Mouse (Mus musculus) neural tube, embryonic 10.5 days (tissue): ENCODE measurements around the gene BC025446.
"Not testable (repeated sequence)": the region's sequence is repeated elsewhere in the genome, so short reads cannot be mapped to it uniquely, and the experiment has no call there.

ENCODE experiments used
- DNase-seq: peaks from one replicate; pipeline ENCODE4 v3.0.0-alpha.2; 2017; ENCODE audit warnings: low spot score; ENCODE audit errors: extremely low spot score

The BC025446 gene

DNA sequence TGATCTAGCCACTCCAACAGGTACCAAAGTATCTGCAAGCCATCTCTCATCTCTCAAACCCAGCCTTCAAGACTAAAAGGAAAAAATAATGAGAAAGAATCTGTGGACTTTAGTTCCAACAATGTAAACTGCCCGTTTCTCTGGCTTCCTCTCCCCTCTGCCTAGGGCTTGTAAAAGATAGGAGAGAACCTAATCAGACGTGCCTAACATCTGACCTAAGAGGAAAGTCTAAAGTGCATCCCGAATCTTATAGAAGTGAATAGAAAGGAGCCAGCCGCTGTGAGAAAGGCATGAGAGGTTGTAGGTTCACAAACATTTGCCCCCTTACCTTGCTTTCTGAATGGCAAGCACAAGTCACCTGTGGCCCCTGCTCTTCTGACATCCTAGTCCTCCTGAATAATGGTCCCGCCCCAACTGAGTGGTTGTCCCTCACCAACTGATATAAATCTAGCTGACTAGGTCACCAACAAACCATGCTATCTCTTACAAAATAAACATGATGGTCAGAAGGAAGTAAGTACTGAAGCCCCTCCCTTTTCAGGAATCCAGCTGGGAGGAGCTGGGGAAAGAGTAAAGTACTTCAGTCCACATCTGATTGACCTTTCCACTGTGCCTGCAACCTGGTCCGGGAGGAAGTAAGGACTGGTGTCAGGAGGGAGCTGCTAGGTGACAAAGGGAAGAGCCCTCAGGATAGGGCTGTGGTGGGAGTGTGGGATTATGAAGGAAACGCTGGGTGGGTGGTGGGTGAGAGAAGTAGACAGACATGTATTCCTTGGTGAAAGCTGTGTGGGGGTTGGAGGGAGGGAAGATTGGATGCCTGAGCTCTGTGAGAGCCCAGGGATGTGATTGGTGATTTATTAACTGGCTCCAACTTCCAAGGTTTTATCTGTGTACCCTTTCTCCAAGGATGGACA, at the start of gene BC025446:
Gene BC025446, plus strand, starts transcription at position 599 of the 914 bp plus-strand sequence.
- no peak for DNase-seq

DNA sequence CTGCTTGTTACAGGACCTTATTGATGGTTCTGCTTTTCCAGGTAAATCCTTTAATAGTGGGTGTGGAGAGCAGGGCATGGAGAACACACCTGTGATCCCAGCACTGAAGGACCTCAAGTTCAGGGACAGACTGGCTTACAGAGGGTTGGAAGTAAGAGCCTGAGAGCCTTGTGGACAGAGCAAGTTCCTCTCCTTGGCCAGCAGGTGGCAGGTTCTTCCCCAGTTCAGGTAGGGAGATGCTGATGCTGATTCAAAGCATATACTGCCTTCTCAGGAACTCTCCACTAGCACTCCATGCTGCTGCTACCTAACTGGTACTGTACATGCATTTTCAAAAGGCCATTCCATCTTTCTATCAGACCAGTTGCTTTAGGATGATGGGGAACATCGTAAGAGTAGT, 40.7 kb upstream of the BC025446 start:
- peak; percentile 22 for DNase-seq

DNA sequence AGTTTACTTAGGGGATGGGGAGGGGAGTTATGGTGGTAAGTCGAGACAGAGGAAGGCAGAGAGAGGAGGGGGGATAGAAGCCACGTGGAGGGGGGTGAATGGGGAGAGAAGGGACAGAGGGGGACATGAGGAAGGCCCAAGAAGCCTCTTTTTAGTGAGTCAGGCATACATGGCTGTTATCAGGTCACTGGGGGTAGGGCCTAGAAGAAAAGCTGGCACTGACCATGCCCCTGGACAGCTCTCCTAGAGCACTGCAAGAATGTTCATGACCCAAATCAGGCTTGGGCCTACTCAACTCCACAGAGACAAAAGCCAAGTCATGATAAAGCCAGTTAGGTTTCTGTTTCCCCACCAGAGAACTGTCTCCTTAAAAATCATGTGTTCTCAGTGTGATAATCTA, 29.9 kb upstream of the BC025446 start:
- no peak for DNase-seq

DNA sequence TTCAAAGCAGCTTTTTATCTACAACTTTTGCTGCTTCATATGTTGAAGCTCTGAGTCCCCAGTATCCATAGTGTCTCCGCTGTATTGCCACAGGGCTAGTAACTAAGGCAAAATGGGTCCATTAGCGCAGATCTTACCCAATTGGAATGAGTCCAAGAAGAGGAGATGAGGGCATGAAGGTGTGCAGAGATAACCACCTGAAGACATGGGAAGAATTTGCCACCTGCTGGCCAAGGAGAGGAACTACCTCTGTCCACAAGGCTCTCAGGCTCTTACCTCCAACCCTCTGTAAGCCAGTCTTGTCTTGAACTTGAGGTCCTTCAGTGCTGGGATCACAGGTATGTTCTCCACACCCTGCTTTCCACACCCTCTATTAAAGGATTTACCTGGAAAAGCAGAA, 27.1 kb upstream of the BC025446 start:
- DNase-seq = peak; percentile 13

DNA sequence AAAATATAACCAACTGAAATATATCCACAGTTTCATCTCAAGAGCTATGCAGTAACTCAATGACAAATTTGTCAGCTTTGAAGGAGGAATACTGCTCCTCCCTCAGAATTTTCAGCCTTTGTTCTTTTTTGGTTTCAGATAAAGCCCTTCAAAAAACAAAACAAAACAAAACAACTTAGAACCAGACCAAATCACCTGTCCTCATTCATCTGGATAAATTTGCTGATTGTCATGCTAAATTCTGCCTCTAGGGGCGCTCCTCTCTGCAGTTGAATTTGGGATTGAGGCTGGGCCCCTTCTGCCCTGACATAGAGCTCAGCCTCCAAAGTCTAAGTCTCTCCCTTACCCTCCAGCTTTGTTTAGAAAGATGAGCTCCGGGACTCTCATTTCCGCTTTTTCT, 25.6 kb upstream of the BC025446 start:
- not testable (repeated sequence) for DNase-seq

DNA sequence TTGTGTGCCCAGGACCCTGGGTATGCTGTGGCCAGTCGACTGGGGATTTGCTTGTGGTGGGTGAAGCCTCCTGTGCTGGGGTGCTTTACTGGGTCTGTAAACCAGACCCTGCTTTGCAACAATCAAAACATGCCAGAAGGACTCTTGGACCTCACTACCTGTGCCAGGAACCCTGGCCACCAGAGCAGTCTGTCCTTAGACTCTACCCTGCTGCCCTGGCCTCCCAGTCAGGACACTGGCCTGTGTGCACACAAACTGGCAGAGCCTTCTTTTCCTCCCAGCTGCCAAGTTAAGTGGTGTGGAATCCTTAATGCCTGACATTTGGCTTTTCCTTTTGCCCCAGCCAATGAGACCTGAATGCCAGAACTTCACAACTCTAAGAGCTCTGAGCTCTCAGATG, 655 bp downstream of the BC025446 start:
- DNase-seq = no peak

DNA sequence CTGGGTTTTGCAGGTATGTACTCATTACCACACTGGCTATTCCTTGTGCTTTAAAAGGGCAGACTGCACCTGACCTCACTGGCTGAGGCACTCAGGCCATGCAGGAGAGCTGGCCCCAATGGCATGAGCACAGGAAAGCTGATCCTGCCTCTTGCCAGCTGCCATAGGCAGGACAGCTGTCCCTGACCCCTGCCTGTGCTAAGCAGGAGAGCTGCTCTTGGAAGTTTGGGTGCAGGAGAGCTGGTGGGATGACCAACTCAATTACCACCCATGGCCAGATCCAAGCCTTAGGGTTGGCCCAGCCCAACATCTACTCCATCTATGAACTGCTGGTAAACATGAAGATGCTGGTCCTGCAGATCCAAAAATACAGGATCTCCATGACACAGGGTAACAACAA, 5.8 kb downstream of the BC025446 start:
- DNase-seq = no peak

DNA sequence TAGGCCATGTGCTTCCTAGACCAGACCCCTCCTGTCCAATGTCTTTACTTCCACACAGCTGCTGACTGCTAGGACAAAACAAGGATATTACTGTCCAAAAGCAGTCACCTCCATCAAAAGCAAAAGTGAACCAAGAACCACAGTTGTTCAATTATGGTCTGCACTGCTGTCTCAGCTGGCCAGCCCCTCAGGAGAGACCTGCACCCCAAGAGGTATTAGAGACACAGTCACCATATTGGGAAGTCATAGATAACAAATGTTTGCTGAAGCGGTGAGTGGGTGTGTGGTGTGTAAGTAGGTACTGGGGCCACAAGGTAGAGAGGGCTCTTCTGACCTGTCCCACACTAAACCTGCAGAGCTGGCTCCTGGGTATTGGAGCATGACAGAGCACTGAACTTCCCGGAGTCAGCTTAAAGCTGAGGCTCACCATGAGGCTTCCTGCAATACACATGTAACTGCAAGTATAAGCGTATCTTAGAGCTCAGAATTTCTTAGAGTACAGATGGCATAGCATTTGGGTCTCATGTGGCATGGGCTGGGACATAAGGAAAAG, 21.6 kb downstream of the BC025446 start:
- DNase-seq = no peak

DNA sequence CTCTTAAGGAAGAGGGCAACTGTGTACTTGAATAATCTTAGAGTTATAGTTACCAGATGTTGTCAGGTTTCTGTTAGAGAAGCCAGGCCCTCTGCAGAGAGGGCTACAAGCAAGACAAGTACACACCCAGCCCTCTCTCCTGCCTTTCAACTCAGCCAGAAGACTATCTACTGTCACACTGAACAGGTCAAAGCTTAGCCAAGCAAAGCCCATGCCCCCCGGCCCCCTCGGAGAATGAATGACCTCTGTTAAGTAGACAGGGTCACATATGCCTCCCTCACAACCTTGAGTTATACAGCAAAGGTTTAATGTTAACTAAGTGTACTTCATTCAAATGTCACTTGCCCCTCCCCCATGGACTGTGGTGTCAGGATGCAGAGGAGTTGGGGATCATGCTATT, 24.4 kb downstream of the BC025446 start:
- DNase-seq = no peak

DNA sequence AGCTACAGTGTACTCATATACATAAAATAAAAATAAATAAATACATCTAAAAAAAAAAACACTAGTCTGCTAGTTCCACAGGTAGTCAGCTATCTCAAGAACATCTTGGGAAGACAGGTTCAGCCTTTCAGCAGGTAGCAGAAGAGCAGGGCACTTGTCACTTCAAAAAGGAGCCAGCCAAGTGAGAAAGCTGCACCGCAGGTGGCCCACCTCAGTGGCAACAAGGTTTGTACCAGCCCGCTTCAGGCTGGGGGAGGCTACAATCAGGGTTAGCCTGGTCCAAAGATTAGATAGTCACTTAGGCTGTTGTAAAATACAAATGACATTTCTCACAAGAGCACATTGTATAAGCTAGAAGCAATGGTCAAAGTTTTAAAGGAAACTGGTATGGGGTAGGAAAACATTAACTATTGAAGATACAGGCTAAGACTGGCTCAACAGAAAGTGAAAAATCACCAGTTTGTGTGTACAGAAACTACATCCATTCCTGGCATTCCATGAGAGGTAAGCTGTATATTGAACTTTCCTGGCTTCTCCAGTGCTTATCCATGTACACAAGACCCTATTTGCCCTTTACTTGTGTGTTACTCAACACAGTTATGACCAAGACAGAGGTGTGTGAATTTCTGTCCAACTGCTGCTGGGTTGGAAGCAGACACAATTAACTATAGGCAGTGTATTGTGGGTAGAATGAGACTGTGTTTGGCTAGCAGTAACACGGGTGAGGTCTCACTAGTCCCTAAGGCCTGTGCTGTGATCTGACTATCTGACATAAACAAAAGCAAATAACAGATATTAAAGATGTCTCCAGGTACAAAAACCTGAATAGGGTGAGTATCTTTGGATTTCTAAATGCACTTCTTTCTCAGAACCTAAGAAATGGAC, 26.8 kb downstream of the BC025446 start:
- DNase-seq = no peak

DNA sequence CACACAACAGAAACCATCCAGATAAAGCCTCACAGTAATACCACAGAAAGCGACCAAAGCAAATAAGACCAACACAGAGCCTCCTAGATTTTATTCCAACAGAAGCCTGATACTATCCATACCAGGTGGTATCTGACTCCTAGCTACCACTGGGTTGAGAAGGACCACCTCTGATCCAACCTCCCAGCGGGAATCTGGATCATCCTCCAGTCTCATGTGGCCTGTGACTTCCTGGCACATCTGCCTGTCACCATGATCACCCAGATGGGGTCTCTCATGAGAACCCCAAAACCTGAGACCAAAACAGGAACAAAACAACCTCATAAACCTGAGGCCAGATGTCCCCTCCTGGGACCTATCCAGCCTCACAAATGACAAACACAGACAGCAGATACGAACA, 38.5 kb downstream of the BC025446 start:
- DNase-seq = no peak

DNA sequence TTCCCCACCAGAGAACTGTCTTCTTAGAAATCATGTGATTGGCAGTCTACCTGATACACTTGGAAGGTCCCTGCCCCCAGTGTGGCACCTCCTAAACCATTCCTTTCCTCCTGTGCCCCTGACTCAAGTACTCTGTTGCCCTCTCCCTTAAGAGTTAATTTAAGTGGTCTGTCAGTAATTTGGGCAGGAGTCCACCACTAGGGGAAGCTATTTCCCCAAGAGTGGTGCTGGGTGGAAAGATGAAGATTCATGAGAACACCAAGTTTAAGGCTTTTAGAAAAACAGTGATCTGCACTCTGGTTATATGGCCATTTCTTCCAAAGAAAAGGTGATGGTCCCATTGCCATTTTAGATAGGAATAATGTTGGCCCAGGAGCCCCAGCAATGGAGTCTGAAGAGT, 49.7 kb downstream of the BC025446 start:
- no peak for DNase-seq

DNA sequence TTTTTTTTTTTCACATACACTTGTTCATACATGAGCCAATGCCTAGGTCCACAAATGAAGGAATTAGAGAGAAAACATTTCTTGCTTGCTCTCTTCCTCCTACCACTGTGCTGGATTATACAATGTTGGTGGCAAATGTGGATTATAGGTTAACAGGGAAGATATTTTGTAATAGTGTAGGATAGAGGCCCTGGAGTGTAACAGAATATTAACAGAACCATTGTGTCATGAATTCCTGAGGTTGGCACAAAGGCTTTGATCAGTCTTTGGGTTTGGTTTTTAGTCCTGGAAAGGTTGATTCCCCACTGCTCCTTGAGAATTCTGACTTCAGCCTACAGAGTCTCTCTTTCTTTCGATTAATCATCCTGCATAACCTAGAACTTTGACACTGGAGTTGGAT, 50.5 kb downstream of the BC025446 start:
- DNase-seq = no peak

DNA sequence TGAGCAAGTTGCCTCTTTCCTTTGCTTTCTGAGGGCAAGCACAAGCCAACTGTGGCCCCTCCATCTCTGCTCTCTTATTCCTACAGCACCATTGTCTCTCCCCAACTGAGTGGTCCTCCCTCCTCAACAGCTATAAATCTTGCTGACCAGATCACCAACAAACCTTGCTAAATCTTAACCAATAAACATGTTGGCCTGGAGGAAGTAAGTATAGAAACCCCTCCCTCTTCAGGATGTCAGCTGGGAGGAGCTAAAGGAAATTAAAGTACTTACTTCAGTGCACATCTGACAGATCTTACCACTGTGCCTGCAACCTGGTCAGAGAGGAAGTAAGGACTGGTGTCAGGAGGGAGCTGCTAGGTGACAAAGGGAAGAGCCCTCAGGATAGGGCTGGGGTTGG, 51.9 kb downstream of the BC025446 start, which contains the start of gene Ly6f:
Gene Ly6f, plus strand, starts transcription at position 301 of the 400 bp plus-strand sequence.
- DNase-seq = no peak

DNA sequence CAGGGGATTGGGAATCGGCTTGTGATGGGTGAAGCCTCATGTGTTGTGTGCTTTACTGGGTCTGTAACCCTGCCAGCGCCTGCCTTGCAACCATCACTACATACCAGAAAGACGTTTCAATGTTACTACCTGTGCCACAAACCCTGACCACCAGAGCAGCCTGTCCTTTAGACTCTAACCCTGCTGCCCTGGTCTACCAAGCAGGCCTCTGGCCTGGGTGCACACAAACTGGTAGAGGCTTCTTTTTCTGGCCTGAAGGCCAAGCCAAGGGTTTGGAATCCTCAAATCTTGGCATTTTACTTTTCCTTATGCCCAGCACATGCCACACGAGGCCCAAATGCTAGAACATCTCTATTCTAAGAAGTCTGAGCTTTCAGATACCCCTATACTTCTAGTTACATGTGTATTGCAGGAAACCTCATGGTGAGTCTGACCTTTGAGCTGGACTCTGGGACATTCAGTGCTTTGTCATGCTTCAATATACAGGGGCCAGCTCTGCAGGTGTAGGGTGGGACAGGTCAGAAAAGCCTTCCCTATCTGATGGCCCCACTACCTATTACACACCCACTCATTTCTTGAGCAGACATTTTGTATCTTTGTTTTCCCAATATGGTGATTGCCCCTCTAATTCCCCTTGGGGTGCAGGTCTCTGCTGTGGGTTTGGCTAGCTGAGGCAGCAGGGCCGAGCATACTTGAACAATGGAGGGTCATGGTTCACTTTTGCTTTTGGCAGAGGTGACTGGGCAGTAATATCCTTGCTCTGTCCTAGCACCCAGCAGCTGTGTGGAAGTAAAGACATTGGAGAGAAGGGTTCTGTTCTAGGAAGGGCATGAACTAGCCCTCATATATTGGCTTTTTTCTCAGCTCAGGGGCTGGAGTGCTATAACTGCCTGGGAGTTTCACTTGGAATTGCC, 53.0 kb downstream of the BC025446 start:
- no peak for DNase-seq

DNA sequence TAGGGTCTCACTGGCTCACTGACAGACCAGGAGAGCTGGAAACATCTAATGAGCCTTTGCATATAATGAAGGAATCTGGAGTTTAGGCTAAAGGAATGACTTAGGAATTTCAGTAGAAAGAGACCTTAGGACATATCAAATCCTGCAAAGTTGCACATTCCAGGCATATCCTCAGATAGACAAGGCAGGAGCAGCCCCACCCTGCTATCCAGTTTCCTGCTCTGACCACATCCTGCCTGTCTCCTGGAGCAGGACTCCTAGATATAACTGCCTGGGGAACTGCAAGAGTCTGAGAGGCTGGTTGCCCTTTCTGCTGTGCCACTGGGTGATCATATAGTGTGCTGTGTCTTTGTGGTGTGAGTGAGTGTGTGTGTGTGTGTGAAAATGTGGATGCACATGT, 54.0 kb downstream of the BC025446 start:
- DNase-seq = no peak

DNA sequence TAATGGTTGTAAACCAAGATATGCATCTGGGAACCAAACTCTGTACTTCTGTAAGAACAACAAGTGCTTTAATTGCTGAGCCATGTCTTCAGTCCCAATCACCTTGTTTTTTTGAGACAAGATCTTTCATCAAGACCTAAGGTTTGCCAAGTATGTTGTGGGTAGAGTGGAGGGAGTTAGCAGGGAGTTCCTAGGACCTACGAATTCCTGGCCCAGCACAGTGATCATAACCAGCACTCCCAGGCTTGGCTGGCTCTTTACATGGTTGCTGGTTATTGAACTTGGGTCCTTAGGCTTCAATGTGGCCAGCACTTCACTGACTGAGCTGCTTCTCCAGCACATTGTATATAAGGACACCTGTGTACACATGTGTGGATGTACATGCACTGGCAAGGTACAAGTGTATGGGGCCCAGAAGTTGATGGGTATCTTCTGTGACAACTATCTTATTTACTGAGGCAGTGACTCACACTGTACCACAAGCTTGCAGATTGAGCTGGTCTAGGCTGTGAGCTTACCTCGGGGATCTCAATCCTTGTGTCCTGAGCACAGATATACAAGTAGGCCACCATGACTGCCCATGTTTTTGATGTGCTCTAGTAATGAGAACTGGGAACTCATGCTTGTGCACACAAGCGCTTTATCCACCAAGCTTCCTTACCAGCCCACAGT, 54.7 kb downstream of the BC025446 start:
- DNase-seq = no peak

DNA sequence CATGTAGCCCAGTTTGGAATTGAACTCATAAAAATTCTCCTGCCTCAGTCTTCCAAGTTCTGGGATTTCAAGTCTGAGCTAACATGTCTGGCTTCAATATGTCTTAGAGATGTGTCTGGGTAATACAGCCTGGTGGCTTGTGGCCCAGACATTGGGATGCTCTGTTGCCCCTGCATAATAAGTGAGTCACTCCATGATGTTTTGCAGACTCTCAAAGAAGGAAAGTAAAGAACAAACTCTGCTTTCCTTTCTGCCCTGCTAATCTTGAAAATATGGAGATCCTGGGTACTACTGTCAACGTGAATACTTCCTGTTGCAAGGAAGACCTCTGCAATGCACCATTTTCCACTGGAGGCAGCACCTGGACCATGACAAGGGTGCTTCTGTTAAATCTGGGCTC, 55.2 kb downstream of the BC025446 start:
- no peak for DNase-seq

DNA sequence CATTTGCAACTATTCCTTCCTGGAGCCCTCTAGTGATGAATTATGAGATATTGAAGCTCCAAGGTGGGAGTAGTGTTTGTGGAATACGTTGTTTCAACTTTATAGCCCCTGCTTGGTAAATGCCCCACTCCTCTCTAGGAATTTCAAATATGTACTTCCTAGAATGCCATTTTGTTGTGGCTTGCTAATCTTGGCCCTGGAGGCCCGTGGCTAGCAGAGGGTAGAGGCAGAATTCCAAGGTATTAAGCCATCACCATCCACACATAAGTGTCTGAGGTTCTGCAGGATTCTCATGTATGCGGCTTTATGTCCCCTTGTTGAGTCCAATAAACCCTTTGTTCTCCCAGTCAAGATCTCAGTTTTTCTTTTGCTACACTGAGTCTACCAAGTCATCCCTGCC, 55.7 kb downstream of the BC025446 start:
- DNase-seq = no peak
